Mouse (Mus musculus): ENCODE measurements around the gene Polr3g.

GRCm38 (mm10) chr13:81628631-81629190 lies 82.1 kb downstream of the Polr3g start:
- TF ChIP-seq CTCF (IDR thresholded peaks at IDR 0.05; ENCODE audit: borderline replicate concordance, insufficient read depth, low read depth, low read length) (no peak), POLR2A (IDR thresholded peaks at IDR 0.05; ENCODE audit: borderline replicate concordance, insufficient read depth, low read length) (no peak)

Data from cerebellum, adult 2 months (tissue).